Mouse (Mus musculus) frontal cortex, postnatal 25 days (tissue): Measurements from ENCODE around the gene Lcp2.
"Not testable (repeated sequence)": the region's sequence is repeated elsewhere in the genome, so short reads cannot be mapped to it uniquely, and the experiment has no call there.

ENCODE experiments used
- DNase-seq, 2 experiments: peaks; one replicate each; pipeline ENCODE4 v3.0.0; 2022; ENCODE audit warnings: low spot score in 2 of 2

Lcp2 gene

GRCm38 (mm10) chr11:34086164-34086751, 39.5 kb downstream of the Lcp2 start:
- DNase-seq: no peak

- DNase-seq: no peak
Measured at GRCm38 (mm10) chr11:34087064-34087463, 40.3 kb downstream of the Lcp2 start.

GRCm38 (mm10) chr11:34098422-34098821, 51.7 kb downstream of the Lcp2 start, which contains the start of gene 4930469K13Rik:
Gene 4930469K13Rik (minus strand): TSS chr11:34098554.
- no peak for DNase-seq

- no peak for DNase-seq
Measured at GRCm38 (mm10) chr11:34101827-34102226, 55.1 kb downstream of the Lcp2 start.

- DNase-seq: no peak
Measured at GRCm38 (mm10) chr11:34104919-34105318, 58.2 kb downstream of the Lcp2 start.

- no peak for DNase-seq
Measured at GRCm38 (mm10) chr11:34109260-34109659, 62.5 kb downstream of the Lcp2 start.

GRCm38 (mm10) chr11:34111940-34112339, 65.2 kb downstream of the Lcp2 start:
- DNase-seq: no peak

GRCm38 (mm10) chr11:34112781-34113380, 66.2 kb downstream of the Lcp2 start:
- DNase-seq: no peak

- DNase-seq: no peak
Measured at GRCm38 (mm10) chr11:34113760-34114159, 67.0 kb downstream of the Lcp2 start.

GRCm38 (mm10) chr11:34116572-34117135, 69.9 kb downstream of the Lcp2 start:
- no peak for DNase-seq

GRCm38 (mm10) chr11:34117581-34117980, 70.9 kb downstream of the Lcp2 start:
- no peak for DNase-seq

- no peak for DNase-seq
Measured at GRCm38 (mm10) chr11:34118319-34118718, 71.6 kb downstream of the Lcp2 start.

GRCm38 (mm10) chr11:34123147-34123546, 76.4 kb downstream of the Lcp2 start:
- DNase-seq: no peak

- DNase-seq: no peak
Measured at GRCm38 (mm10) chr11:34124852-34125251, 78.1 kb downstream of the Lcp2 start.

- DNase-seq: not testable (repeated sequence)
Measured at GRCm38 (mm10) chr11:34125727-34126126, 79.0 kb downstream of the Lcp2 start.

- DNase-seq: no peak
Measured at GRCm38 (mm10) chr11:34128412-34128811, 81.7 kb downstream of the Lcp2 start.

- DNase-seq: no peak
Measured at GRCm38 (mm10) chr11:34139296-34139695, 92.6 kb downstream of the Lcp2 start.
